Mouse (Mus musculus) spleen, adult 2 months (tissue): Measurements from ENCODE around the gene Parp8.

ENCODE experiments used
- CTCF ChIP-seq: fragments of 200-500 bp; IDR thresholded peaks from 2 replicates; pipeline ENCODE4 v1.5.1; 2011; ENCODE audit warnings: mild to moderate bottlenecking, inconsistent platforms; ENCODE audit not compliant: insufficient read depth, insufficient read length, insufficient replicate concordance; ENCODE audit errors: extremely low read depth
- POLR2A ChIP-seq: fragments of 200-500 bp; IDR thresholded peaks from 2 replicates; pipeline ENCODE4 v1.6.1; 2011; ENCODE audit warnings: low read depth, low read length, inconsistent platforms

DNA sequence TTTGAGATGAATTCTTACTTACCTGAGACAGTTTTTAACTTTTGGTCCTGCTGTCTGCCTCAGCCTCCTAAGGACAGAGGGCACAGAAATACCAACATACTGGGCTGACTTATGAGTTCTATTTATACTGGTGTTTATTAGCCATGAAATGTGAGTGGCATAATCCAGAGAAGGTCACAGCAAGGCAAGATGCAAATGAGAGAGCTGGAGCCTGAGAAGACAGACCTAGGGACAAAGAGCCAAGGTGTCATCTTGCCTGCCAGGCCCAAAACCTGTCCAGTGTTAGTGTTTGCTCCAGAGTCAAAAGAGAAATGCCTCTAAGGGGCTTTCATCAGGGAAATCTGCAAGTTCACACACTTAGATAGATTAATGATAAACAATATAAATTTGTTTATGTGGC lies 15.7 kb upstream of the Parp8 start:
- TF ChIP-seq POLR2A (no peak), CTCF (no peak)
